Mouse (Mus musculus) cerebellum, postnatal 10 days (tissue): ENCODE measurements around the gene Gm4836.
"Not testable (repeated sequence)": the region's sequence is repeated elsewhere in the genome, so short reads cannot be mapped to it uniquely, and the experiment has no call there.

ENCODE experiments used
- DNase-seq, 2 experiments: peaks; one replicate each; pipeline ENCODE4 v3.0.0; 2021; ENCODE audit warnings: mixed read lengths in 2 of 2

Gm4836 gene

DNA sequence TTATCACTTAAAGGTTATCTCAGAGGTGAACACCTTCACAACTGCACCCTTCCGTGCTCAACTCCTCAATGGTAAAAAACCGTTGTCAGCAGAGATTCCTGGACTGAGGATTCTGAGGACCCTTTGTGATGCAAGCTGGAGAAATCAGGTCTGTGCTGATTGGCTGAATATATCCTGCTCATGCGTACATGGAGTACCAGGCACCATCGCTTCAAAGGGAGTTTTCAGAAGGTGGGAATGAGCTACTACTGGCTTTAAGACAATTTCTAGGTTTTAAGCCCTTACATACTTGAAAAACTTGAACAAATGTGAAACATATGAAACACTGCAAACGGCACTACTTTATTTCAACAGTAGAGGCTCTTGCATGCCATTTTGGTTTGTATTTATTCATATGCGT lies at the start of gene Gm4836:
Gm4836 (minus strand) TSS at position 101 of the 400 bp plus-strand sequence.
- DNase-seq = not testable (repeated sequence)
